Mouse (Mus musculus): ENCODE measurements at regions not wholly inside any gene's neighbourhood (a gene's known extent, or its start where the extent isn't known, plus 50 kb on each side); places are given as distances from the start of the nearest gene placed in this dataset.
A peak's percentile ranks its signal among the peaks of the same experiment; 100 is the strongest.

DNA sequence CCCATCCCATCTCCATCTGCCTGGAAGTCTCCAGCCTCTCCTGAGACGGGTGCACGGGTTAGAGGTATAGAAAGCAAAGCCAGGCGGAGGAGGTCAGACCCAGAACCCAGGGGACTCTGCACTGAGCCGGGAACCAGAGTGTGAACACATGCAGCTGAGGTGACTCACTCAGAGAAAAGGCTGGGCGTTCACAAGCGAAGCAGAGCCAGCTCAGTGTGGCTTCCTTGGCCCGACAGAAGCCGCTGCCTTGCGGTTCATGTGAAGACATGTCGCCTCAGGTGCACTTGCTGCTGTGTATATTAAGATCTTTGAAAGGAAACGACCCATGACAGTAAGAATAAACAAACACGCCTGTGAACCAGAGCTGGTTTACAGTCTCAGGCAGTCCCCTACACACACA is 163.6 kb downstream of the Bmp7 start:
- no peak for DNase-seq (ENCODE audit: low spot score)

- DNase-seq (ENCODE audit: low spot score): no peak
Measured at GRCm38 (mm10) chr2:172777774-172778173, 162.3 kb downstream of the Bmp7 start.

GRCm38 (mm10) chr2:172779096-172779495 is 161.0 kb downstream of the Bmp7 start:
- DNase-seq (ENCODE audit: low spot score): no peak

DNA sequence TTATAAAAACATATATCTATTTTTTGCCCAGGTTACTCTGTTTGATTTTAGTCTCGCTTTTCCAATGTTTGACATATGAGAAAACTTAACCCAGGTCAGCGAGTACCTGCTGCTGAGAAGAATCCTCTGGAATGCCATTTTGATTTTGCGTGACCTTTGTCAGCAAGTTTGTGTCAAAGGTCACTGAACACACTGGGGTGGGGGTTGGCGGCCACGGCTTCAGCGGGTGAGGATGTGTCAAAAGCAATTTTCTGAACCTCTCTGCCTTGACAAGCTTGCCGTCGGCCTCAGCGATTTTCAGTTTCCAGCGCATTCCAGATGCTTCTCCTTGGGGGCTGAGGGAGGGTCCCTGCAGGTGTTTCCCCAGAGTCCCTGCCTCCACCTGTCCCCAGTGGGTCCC is 157.4 kb downstream of the Bmp7 start:
- DNase-seq (ENCODE audit: low spot score): no peak

- no peak for DNase-seq (ENCODE audit: low spot score)
Measured at GRCm38 (mm10) chr2:172786297-172786696, 153.8 kb downstream of the Bmp7 start.

GRCm38 (mm10) chr2:172787203-172787944 is 152.7 kb downstream of the Bmp7 start:
- DNase-seq (ENCODE audit: low spot score): no peak

- no peak for DNase-seq (ENCODE audit: low spot score)
Measured at GRCm38 (mm10) chr2:172789260-172789659, 150.9 kb downstream of the Bmp7 start.

GRCm38 (mm10) chr2:172792555-172792954 is 147.6 kb downstream of the Bmp7 start:
- DNase-seq (ENCODE audit: low spot score): no peak

DNA sequence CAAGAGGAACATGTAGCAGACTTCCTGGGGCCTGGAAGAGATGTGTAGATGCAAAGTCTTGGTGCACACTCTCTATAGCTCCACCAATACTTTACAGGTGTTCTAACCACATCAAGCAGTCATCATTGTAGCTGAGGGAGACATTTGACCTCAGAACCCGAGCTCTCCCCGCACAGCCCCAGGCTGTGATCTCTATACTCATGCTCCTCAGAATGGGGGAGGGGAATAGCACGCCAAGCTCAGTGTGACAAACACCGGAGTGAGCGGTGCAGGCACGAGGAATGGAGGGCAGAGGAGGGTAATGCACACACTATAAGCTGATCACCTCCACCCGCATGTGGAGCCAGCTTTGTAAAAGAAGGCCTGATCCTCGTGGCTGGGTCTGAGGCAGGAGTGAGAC is 146.1 kb downstream of the Bmp7 start:
- DNase-seq (ENCODE audit: low spot score): no peak

DNA sequence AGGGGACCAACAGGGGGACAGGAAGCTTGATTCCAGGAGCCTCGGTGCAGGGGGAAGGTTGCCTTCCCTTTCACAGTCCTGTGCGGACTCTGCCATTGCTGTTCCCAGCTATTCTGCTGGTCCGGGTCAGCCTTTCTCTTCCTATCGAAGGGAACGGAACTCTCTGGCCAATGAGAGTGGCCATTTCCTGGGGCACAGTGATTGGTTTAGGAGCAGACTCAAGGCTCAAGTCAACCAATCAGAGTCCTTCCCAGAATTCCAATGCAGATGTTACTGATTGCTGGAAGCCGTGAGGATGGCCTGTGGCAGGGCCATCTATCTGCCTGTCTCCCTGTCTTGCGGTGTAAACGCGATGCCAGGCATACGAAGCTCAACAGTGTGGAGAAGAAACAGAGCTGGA is 145.3 kb downstream of the Bmp7 start:
- DNase-seq (ENCODE audit: low spot score): no peak

- DNase-seq (ENCODE audit: low spot score): no peak
Measured at GRCm38 (mm10) chr2:172796104-172796503, 144.0 kb downstream of the Bmp7 start.

DNA sequence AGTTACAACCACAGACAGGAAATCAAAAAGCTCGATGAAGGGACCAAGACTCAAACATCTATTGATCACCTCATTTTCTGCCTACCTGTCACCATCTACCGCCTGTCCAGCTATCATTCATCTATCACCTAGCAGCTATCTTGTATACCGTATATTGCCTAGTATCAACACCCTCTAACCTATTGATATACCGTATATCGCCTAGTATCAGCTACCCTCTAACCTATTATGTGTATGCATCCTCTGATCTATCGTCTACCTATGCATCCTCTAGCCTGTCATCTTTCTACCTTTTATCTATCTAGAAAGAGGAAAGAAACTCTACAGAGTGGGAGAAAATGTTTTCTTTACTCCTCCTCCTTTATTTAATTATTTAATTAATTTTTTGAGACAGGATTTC is 143.2 kb downstream of the Bmp7 start:
- no peak for DNase-seq (ENCODE audit: low spot score)

DNA sequence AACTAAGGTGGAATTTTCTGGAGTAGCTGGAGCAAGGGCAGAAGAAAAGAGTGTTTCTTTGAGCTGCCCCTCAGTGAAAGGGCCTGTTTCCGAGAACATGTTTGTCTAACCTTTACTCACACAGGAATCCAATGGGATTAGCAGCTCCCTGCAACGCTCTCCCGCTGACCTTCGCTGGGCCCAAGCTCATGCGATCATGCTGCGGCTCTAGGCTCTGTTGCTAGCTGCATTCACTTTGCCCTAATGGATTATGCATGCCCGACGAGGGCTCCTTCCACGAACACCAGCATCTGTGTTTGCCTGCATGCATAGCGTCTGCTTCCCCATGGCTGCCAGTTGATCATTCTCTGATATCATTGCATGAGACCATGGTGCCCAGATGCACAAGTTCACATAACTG is 140.2 kb downstream of the Bmp7 start:
- no peak for DNase-seq (ENCODE audit: low spot score)

DNA sequence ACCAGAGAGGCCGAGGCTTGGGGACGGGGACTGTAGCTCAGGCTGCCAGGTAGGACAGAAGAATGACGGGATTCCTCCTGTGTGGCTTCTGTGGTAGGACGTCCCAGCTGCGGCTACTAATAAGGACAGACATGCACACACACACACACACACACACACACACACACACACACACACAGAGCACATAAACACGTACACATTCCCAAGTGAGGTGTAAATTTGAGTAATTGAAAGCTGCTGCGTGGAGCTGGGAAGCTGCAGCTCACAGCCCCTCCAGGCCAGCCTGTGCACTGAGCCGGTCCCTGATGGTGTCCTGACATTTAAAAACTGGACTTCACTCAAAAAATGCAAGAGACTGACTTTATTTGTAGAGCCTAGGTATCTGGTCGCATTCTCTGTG is 139.3 kb downstream of the Bmp7 start:
- DNase-seq (ENCODE audit: low spot score): no peak

GRCm38 (mm10) chr2:172801804-172802203 is 138.3 kb downstream of the Bmp7 start:
- DNase-seq (ENCODE audit: low spot score): no peak

GRCm38 (mm10) chr2:172807446-172807845 is 132.7 kb downstream of the Bmp7 start:
- DNase-seq (ENCODE audit: low spot score): no peak

GRCm38 (mm10) chr2:172809306-172809705 is 130.8 kb downstream of the Bmp7 start:
- no peak for DNase-seq (ENCODE audit: low spot score)

GRCm38 (mm10) chr2:172813319-172813718 is 126.8 kb downstream of the Bmp7 start:
- DNase-seq (ENCODE audit: low spot score): peak; percentile 42

- DNase-seq (ENCODE audit: low spot score): no peak
Measured at GRCm38 (mm10) chr2:172813906-172814305, 126.2 kb downstream of the Bmp7 start.

DNA sequence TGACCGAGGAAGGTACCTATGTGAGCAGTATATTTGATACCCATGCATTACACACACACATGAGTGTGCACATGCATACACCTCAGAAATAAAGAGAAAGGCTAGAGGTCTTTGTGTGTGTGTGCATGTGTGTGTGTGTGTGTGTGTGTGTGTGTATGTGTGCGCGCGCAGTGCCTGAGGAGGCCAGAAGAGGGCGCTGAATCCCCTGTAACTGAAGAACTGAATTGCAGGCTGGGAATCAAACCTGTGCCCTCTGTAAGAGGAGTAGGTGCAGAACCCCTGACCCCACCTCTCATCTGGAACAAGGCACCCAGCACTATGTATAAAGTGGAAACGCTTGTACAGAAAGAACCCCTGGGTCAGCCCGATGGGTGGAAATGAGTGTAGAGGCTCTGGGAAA is 125.0 kb downstream of the Bmp7 start:
- DNase-seq (ENCODE audit: low spot score): no peak

DNA sequence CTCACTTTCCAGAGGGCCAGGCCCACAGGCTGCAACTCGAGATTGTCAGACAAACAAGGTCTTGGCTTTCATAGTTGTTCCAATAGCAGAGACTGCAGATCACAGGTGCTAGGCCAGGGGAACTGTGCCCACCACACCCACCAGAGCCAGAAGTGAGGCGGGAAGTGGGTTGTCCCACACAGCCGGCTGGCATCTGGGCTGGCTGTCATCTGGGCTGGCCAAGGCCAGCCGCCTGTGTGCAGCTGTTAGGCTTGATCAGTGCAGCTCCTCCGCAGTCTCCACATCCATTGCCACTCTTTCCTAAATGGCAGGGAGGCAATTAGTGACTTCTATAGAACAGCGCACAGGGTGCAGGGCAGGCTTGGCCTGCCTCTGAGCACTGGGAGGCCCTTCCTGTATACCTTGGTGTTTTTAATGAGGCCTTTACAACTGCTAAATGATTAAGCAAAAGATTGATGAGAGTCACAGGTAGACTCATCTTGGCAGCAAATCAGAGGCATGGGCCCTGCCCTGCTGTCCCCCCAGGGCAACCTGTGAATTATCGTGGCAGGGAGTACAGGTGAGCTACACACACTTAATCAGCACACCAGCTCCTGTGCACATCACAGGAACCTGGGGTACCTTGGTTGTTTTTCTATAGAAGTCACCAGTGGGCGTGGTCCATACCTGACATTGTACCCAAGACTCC is 122.9 kb downstream of the Bmp7 start:
- no peak for DNase-seq (ENCODE audit: low spot score)

Measured in ovary, postnatal 36 days (tissue).